Mouse (Mus musculus): ENCODE data around the gene Prkcz. TPM values are rescaled to one million over a fixed set of nuclear protein-coding genes. Genes with fewer than 3 reads are reported as not detected.

Gene Prkcz
- 1 to 10 TPM; 1.7 to 2.3 TPM for total RNA-seq (2021)

DNA sequence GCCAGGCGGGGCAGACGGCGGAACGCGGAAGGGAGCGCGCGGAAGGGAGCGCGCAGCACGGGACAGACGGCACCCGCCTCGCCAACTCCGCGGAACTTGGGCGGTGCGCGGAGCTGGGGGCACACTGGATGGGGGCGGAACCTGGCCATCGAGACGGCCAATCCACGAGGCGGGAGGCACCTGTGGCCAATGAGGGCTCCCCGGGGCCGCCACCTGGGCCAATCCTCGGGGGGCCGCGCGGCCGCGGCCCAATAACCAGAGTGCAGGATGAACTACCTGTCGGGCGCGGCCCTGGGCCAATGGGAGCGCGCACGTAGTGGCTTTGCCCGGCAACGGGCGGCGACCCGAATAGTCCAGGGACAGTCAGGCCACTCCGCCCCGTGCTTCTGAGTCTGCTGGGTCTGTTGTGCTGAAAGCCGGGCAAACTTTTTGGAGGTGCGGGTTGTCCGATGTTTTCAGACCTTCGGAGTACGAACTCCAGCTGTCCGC lies at the start of gene Prkcz:
TSS of gene Prkcz (minus strand) at position 59 of the 489 bp plus-strand sequence.
- DNase-seq (ENCODE audit: low spot score) = peak; percentile 48

DNA sequence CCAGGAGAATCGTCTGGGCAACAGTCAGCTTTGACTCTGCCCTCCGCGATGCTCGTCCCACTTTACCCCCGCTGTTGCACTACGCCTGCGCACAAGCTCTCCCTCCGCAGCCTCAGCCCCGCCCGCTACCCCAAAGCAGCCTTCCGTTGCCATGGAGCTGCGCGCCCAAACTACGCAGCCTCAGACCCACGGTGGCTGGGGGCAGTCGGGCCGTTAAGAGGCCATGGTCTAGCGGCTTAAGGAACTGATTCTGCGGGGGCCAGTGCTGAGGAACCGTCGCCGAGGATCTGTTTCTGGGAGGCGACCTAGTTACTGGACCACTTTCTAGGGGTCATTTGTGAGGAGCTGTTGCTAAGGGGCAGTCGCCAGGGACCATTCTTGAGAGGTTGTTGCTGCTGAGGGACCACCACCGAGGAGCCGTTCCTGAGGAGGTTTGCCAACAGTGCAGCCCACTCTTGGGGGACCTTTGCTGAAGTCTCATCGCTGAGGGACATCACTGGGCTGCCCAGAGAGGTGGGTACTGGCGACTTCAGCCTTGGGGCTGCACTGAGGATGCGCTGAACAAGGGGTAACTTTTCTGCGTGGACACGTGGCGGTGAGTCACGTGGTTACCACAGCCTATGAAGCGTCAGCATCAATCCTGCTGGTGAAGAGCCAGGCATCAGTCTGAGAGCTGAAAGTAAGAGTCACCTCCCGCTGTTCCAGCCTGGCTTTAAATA lies 48.1 kb upstream of the Prkcz start, which contains the start of gene Cfap74:
TSS of gene Cfap74 (plus strand) at position 133 of the 719 bp plus-strand sequence.
- intact Hi-C loops (cut with DNase I) = no loop called here
- peak; percentile 55 for DNase-seq (ENCODE audit: low spot score)

More for the DNA sequence above, at the start of gene Prkcz:
- intact Hi-C loops (cut with DNase I) = loop anchor here (10.0 kb wide), 1 partner anchor 213 kb away; no protein-coding TSS in a partner anchor

DNA sequence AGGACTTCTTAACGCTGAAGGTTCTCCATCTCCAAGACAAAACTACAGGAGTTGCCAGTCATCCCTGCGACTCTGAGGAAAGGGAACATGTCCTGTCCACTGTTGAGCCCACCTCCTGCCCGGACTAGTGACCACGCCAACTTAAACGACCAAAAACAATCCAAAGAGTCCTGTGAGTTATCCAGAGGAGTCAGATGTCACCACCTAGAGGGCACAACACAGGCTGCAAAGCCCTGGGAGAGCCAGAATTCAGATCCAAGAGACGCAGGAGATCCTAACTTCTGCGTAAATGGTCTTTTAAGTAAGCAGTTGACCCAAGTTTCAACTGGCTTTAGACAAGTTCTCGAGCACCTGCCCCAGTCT lies 47.5 kb upstream of the Prkcz start:
- intact Hi-C loops (cut with DNase I) = no loop called here
- no peak for DNase-seq (ENCODE audit: low spot score)

DNA sequence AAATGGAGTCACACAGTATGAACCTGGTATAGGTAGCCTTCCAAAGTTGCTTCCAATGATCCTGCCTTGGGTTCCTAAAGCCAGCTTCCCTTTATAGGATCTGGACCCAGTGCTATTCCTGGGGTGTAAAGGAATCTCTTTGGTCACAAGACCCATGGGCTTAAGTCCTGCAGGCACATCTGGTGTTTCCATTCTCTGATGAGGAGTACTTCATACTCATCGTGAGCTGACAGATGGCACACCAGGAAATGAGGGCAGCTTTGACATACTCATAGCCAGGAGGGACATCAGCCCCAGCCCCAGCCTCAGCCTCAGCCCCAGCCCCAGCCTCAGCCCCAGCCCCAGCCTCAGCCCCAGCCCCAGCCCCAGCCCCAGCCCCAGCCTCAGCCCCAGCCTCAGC lies 41.3 kb upstream of the Prkcz start:
- intact Hi-C loops (cut with DNase I) = no loop called here
- DNase-seq (ENCODE audit: low spot score) = no peak

DNA sequence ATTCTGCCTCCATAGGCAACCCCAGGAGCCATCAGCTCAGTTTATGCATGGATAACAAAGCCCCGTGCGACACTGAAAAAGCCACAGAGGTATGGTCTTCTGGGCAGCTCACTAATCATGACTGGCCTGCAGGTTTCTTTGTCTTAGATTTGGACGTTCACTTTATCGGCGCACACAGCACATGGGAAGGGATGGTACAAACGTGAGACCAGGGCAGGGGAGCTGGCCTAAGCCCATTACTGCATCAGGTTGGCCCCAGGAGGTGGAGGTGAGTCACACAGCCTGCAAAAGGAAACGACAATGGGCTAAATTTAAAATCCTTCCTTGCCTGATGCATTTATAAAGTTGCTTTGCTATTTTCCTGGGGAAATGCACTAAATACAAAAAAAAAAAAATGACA lies 40.0 kb upstream of the Prkcz start:
- DNase-seq (ENCODE audit: low spot score) = no peak
- intact Hi-C loops (cut with DNase I) = no loop called here

DNA sequence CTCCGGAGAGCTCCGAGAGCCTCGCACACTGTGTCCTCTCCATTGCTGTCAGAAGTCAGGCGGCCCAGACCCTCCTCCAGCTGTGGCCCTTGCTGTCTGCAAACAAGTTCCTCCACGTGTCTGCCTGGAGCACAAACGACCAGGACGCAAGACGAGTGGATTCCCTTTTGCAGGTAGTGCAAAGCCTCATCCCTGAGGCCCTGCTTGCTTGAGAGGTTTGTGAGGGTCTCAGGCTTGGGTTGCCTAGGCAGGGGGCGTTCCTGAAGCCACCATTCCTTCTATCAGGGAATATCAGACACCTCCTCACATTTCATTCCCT lies 37.0 kb upstream of the Prkcz start:
- intact Hi-C loops (cut with DNase I) = no loop called here
- DNase-seq (ENCODE audit: low spot score) = no peak

DNA sequence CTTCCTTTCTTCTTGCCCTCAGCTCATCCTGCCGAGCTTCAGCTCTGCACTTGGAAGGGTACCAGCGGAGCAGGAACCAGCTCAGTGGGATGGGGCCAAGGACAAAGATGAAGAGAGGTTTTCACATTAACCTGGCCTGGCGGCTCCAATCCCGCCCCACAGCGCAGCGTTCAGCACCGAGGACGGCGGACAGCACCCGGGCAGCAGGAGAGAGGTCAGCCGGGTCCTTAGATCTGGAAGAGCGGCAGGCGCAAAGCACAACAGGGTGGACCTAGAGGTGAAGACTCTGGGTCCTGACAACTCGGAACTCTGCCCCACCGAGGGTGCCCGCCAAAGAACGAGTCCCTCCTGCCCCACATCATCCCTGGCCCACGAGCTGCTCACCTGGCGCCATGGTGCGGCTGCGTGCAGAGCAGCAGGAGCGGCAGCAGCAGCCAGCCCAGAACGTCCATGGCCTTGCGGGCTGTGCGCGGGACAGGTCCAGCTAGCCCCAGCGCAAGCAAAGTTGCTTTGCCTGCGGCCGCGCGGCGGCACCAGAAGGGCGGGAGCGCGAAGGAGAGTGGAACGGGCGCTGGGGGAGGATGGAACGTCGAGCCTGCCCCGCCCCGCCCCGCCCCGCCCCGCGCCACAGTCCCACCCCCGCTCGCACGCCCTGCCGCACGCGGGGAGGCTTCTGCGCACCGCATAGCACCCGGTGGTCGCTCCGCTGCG lies 36.5 kb upstream of the Prkcz start, which contains the start of gene Gabrd:
TSS of gene Gabrd (minus strand) at position 602 of the 711 bp plus-strand sequence.
- no peak for DNase-seq (ENCODE audit: low spot score)
- intact Hi-C loops (cut with DNase I) = no loop called here

DNA sequence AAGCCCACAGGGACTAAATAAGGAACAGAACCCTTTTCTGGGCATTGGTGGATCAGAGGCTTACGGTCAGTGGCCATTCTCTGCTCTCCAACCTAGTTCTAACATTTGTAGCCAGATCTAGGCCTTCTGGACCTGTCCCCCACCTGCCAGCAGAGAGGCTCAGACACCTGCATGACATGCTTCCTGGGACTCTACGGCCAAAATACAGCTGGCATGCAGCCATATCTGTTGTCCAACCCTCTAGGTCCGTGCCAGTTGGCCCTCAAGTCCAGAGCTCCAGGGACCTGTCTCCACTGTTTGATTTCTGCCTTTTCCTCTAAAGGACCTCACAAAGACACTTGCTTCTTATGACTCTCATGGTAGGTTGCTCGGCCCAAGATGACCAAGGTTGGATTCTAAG lies 35.6 kb upstream of the Prkcz start:
- intact Hi-C loops (cut with DNase I) = no loop called here
- DNase-seq (ENCODE audit: low spot score) = no peak

DNA sequence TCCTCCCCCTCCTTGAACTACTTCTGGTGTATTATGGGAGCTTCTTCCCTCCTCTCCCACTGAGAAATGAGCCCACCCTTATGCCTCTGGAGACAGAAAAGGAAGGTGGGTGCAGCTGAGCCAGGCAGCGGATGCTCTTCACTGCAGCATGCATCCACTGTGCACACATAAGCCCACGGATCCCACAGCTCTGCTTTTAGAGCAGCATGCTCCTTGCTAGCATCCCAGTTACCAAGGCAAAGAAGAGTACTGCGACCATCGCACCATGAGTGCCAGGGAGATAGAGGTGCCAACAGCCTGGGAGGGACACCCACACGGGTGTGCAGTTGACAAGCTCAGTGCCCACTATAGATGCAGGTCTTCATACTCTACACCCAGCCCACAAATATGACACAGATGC lies 34.3 kb upstream of the Prkcz start:
- intact Hi-C loops (cut with DNase I) = no loop called here

DNA sequence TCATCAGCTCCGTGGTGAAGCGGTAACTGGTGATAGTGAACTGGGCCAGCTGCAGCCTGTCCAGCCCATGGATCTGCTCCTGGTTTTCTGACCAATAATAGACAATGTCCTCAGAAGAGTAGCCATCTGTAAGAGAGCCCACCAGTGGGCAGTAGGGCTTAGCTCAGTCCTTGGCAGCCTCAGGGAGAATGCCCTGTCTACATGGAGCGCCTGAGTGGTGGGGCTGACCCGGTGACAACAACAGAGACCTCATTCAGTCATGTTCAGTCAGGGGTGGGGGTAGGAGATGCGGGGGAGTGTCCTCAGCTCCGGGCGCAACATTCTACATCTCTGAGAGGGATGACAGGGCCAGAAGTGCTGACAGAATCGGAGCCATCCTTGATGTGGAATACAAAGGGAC lies 26.0 kb upstream of the Prkcz start:
- intact Hi-C loops (cut with DNase I) = no loop called here
- DNase-seq (ENCODE audit: low spot score) = no peak

More for the DNA sequence above, 34.3 kb upstream of the Prkcz start:
- DNase-seq (ENCODE audit: low spot score) = no peak

DNA sequence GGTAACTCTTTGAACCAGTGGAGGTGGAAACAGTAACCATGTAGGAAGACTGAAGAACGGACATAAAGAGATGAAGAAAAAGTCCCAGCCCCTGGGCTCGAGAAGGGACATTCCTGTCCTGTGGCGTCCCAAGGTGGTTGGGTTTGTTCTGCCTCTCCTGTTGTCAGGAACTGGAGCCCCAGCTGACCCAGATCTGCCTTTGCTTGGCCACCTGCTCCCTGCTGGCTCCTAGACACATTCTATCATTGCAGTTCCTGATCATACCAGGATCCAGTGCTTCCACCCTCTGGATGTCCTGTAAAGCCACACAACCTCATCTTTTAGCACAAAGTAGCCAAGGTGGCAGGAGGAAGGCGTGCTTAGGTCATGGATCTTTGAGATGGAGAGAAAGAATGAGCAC lies 22.2 kb upstream of the Prkcz start:
- DNase-seq (ENCODE audit: low spot score) = no peak
- intact Hi-C loops (cut with DNase I) = no loop called here

DNA sequence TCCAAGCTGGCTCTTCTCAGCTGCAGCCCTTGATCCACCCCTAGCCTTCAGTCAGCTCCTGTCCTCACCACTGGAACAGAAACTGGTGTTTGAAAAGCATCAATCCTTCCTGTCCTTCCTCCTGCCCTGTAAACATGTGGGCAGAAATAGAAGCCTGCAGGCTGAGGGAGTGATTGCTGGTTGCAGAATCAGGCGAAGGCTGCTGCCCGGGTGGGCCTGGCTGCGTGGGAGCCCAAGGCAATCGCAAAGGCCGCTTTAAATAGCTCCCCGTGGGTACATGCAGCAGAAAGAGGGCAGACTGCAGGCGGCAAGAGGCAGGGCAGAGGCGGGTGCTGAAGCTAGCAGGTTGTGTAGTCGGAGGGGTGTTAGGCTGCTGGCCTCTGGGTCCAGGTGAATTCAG lies 21.6 kb upstream of the Prkcz start:
- intact Hi-C loops (cut with DNase I) = no loop called here
- DNase-seq (ENCODE audit: low spot score) = no peak

DNA sequence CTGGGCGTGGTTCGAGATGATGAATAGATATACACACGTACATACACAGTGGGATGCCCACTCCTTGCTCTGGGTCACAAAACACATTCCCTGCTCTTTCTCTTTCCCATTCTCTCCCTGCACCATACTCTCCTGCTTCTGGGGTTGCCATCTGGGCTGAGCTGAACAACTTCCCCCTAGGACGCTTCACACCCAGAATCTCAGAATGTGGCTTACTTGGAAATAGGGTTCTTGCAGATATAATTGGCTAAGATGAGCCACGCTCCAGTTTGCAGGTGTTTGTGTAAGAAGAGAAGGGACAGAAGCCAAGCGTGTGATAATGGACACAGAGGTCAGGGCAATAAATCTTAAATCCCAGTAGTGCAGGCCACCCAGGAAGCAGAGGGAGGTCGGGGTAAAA lies 20.8 kb upstream of the Prkcz start:
- DNase-seq (ENCODE audit: low spot score) = no peak
- intact Hi-C loops (cut with DNase I) = no loop called here

DNA sequence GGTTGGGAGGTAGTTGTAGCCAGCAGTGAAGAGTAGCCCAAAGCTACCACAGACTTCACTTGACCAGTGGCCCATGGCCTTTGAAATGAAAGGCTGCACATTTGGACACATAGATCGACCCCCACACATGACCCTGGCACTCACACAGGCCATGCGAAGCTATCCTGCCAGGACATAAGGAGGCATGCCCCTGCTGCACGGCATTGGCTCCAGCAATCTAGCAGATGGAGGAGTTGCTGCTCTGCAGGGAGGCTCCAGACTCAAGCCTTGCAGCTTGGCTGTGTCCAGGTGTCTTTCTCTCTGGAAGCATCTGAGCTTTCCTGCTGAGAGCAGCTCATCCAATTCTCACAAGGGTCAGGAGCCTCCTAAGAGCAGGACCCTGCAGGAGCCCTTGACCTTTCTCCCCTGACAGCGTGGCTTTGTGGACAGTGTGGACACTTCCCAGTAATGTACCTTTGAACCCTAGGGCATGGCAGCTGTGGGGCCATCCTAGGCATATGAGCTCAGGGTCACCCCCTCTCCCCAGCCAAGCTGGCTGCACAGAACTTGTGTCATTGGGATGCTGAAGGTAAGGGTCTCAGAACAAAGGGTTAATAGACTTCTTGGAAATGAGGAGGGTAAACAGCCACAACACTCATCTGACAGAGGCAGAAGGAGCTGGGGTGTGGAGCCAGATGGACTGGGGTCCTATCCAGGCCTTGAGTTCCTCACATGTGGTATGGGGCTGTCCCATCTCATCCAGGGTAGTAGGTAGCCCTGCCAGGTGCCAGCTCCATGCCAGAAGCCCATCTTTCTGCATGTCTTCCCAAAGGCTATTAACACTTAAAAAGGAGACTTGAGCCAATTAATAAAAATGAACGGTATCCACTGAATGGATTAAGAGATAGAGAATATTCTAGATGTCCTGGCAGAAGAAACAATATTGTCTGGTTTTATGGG lies 10.9 kb upstream of the Prkcz start:
- intact Hi-C loops (cut with DNase I) = no loop called here
- no peak for DNase-seq (ENCODE audit: low spot score)

DNA sequence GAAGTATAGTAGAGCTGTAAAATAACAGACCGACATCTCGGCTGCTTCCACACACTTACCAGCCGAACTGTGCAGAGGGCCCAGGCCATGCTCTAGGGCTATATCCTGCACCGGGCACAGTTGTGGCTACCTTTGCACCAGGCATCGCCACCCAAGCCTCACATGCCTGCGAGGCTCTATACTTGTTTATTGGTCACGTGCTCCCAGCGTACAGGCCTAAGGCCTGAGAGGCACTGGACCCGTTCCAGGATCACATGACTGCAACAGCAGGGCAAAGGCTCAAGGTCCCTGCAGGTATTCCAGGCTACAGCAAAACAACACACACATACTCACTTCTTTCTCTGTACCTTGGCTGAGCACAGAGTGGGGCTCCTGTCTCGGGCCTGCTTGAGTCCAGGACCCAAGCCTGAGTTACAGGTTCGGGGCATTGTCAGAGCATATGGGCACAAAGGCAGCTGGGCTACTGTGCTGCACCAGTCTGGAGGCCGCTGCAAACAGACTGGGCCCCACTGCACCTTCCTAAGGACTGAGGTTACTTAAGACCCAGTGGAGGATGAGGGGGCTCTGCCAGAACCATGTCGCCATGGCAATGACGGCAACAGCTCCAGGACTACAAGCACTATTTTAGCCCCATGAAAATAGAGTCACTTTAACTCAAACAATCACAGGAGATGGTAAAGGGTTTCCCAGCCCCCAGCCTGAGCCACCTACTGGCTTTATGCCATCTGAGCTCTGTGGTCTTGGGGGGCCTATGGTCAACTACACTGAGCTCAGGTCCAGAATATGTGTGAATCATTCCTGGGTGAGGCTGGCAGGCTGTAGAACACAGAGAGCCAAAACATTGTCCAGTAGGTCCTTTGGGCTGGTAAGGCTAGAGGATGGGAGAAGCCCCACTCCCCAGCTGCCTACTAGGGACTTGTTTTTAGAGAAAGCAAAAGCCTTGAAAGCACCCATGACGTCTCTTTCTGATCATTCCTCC lies 9.9 kb upstream of the Prkcz start:
- intact Hi-C loops (cut with DNase I) = no loop called here
- DNase-seq (ENCODE audit: low spot score) = no peak

DNA sequence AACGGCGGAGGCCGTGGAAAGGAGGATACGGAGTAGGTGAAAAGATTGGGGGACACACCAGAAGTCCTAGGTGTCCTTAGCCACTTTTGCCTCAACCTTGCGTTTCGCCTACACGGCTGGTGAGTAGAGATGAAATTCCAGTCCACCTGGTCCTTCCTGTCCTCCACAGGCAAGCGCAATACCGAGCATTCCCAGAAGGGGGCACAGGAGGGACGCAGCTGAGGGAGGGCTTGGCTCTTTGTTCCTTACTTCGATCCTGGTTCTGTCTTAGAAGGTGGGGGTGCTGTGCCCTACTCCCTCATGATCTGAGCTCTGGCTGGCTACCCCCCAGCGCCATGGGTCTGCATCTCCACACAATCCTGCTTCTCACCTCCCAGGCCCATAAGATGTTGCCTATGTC lies 7.5 kb upstream of the Prkcz start:
- intact Hi-C loops (cut with DNase I) = loop anchor here (10.0 kb wide), 1 partner anchor 206 kb away; no protein-coding TSS in a partner anchor
- peak; percentile 24 for DNase-seq (ENCODE audit: low spot score)

DNA sequence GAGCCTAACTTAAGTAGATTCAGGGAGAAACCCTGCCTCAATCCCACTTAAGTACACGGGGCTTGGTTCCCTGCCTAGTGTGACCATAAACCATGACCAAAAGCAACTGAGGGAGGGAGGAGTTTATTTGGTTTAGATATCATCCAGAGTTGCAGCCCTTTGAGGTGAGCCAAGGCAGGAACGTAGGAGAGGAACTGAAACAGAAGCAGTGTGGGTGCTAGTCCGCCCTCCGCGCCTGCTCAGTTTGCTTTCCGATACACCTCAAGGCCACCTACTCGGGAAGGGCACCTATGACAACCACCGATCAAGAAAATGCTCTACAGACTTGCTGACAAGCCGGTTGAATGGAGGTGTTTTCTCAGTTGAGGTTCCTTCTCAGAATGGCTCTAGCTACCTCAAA lies 6.6 kb upstream of the Prkcz start:
- DNase-seq (ENCODE audit: low spot score) = no peak
- intact Hi-C loops (cut with DNase I) = loop anchor here (10.0 kb wide), 1 partner anchor 207 kb away; no protein-coding TSS in a partner anchor

DNA sequence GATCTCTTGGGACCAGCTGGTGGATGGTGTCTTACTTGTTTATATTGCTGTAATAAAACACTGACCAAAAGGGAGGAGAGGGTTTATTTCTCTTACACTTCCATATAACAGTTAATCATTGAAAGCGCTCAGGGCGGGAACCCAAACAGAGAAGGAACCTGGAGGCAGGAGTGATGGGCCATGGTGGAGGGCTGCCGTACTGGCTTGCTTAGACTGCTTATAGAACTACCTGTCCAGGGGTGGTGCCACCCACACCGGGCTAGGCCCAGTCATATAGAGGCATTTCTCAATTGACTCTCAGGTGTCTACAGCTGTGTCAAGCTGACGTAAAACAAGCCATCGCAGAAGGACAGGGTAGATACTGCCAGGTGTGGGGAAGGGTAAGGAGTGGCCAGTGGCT lies 5.6 kb upstream of the Prkcz start:
- no peak for DNase-seq (ENCODE audit: low spot score)
- intact Hi-C loops (cut with DNase I) = loop anchor here (10.0 kb wide), 1 partner anchor 208 kb away; no protein-coding TSS in a partner anchor

DNA sequence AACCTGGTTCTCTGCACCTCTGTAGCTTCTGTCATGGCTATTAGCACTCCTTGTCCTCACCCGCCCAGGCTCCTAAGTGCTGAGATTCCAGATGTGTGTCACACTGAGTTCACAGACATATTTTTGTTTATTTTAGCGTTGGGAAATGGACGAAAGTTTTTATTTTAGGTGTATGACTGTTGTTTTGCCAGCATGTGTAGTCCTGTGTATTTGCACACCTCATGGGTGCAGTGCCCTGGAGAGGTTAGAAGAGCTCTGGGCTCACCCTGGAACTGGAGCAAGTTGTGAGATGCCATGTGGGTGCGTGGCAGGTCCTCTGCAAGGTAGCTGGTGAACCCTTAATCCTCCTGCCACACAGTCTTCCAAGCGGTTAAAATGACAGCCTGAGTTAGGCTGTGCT lies 1.3 kb upstream of the Prkcz start:
- intact Hi-C loops (cut with DNase I) = loop anchor here (10.0 kb wide), 1 partner anchor 212 kb away; no protein-coding TSS in a partner anchor
- DNase-seq (ENCODE audit: low spot score) = no peak

Data from heart, postnatal 25 days (tissue).